Mouse (Mus musculus) midbrain, embryonic 10.5 days (tissue): ENCODE measurements around the gene Scn4a. TPM values are rescaled to one million over a fixed set of nuclear protein-coding genes. Genes with fewer than 3 reads are reported as not detected.

Source experiments
- DNase-seq: peaks from one replicate; pipeline ENCODE4 v3.0.0-alpha.2; 2017; ENCODE audit warnings: low spot score
- H3K27ac ChIP-seq: fragments of 300-500 bp; sonication (generic); replicated peaks from 2 replicates; pipeline ENCODE4 v1.5.1; 2016; ENCODE audit warnings: mild to moderate bottlenecking
- H3K27me3 ChIP-seq: fragments of 300-500 bp; sonication (generic); 2 replicates; pipeline ENCODE4 v1.6.1; 2016; ENCODE audit warnings: low read depth, mild to moderate bottlenecking; ENCODE audit not compliant: poor library complexity, severe bottlenecking
- H3K36me3 ChIP-seq: fragments of 300-500 bp; sonication (generic); 2 replicates; pipeline ENCODE4 v1.6.1; 2016; ENCODE audit warnings: mild to moderate bottlenecking, moderate library complexity
- H3K4me1 ChIP-seq: fragments of 300-500 bp; sonication (generic); 2 replicates; pipeline ENCODE4 v1.6.1; 2016
- H3K4me3 ChIP-seq: fragments of 300-500 bp; sonication (generic); 2 replicates; pipeline ENCODE4 v1.5.1; 2016; ENCODE audit warnings: mild to moderate bottlenecking, moderate library complexity
- H3K9me3 ChIP-seq: fragments of 300-500 bp; sonication (generic); replicated peaks from 2 replicates; pipeline ENCODE4 v1.6.1; 2016; ENCODE audit warnings: mild to moderate bottlenecking
- WGBS: fragments of 180-500 bp; shearing (Covaris S2); methylation state at CpG from one replicate; pipeline ENCODE4 v1.1.7; 2016; 5-methylcytosine and 5-hydroxymethylcytosine counted together
- polyA plus RNA-seq: library from polyadenylated mRNA; unstranded; fragments of >200 nt; fragmentation: Nextera tagmentation; extraction: Ambion mirVana; gene quantifications from 2 replicates; pipeline ENCODE4 v1.2.1, GENCODE M21; 2016

The Scn4a gene
- polyA plus RNA-seq, 1 experiment from 2014 or later, result 0.10 TPM

- Histone ChIP-seq H3K9me3 (no peaks in the 10 kb centered on the region), H3K36me3 (no peaks in the 10 kb centered on the region), H3K4me3 (no peak overlapping the region), H3K4me1 (peaks cover 32% of the 10 kb centered on the region), H3K27me3 (no peaks in the 10 kb centered on the region), H3K27ac (peak overlapping the region; percentile 33; the same call in 1 of the 2 replicates)
- peak; percentile 36 for DNase-seq
- 68% methylated on average over 8 of the region's 8 CpGs for WGBS
These were observed 27.4 kb downstream of the Scn4a start for GRCm38 (mm10) chr11:106325566-106326206.

- H3K27ac ChIP-seq, result peak overlapping the region; percentile 46
- no peaks in the 10 kb centered on the region for H3K9me3 ChIP-seq
- no peaks in the 10 kb centered on the region for H3K27me3 ChIP-seq
- 59% methylated on average over 5 of the region's 5 CpGs for WGBS
- no peak overlapping the region for H3K4me3 ChIP-seq
- no peak for DNase-seq
- peaks cover 32% of the 10 kb centered on the region for H3K4me1 ChIP-seq
- no peaks in the 10 kb centered on the region for H3K36me3 ChIP-seq
These were observed 28.2 kb downstream of the Scn4a start for GRCm38 (mm10) chr11:106324858-106325257.

DNA sequence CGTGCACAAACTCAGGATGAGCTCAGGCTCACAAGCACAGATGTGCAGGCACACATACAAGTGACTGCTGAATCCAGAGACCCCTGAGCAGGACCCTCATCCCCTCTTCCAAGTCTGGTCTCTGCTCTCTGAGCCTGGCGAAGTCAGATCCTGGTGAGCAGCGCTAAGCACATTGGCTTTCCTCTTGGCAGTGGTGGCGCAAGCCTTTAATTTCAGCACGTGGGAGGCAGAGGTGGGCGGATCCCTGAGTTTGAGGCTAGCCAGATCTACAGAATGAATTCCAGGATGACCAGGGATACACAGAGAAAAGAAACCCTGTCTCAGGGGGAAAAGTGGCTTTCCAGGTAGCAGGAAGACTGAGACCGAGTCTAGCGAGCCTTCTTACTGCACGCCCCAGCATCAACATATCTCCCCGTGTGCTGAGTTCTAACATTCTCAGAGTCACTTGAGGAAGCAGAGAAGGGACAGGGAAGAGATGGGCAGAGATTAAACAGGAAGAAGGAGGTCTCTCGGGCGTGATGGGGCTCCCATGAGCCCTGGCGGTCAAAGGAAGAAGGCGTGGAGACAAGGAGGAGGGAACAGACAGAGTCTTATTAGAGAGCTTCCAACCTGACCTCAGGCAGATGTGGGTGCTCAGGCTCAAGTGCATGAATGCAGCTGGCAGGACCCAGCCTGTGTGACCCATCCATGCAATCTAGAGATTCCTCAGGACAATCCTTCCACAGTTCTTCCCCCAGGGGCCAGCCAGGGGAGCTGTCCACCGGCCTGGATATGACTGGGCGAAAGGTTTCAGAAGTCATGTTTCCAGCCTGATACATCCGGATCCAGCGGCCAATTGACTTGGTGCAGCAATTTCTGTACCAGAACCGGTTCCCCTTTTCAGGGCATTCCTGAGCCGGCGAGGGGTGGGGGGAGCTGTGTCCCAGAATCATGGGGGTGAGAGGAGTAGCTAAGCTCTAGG is 34.4 kb downstream of the Scn4a start:
- Histone ChIP-seq H3K9me3 (no peaks in the 10 kb centered on the region), H3K36me3 (no peaks in the 10 kb centered on the region), H3K4me3 (no peak overlapping the region), H3K4me1 (peaks cover 9% of the 10 kb centered on the region; the same call in 1 of the 2 replicates), H3K27ac (no peak overlapping the region), H3K27me3 (no peaks in the 10 kb centered on the region)
- WGBS, result 78% methylated on average over 21 of the region's 21 CpGs
- no peak for DNase-seq

GRCm38 (mm10) chr11:106317801-106318200 is 35.3 kb downstream of the Scn4a start:
- H3K36me3 ChIP-seq, result no peaks in the 10 kb centered on the region
- no peak overlapping the region for H3K27ac ChIP-seq
- H3K4me3 ChIP-seq, result no peak overlapping the region
- peaks cover 9% of the 10 kb centered on the region; the same call in 1 of the 2 replicates for H3K4me1 ChIP-seq
- H3K27me3 ChIP-seq, result no peaks in the 10 kb centered on the region
- no peaks in the 10 kb centered on the region for H3K9me3 ChIP-seq
- no peak for DNase-seq
- WGBS, result 84% methylated on average over 7 of the region's 7 CpGs

- no peak overlapping the region for H3K4me3 ChIP-seq
- no peak overlapping the region for H3K27ac ChIP-seq
- H3K27me3 ChIP-seq, result no peaks in the 10 kb centered on the region
- peaks cover 9% of the 10 kb centered on the region; the same call in 1 of the 2 replicates for H3K4me1 ChIP-seq
- no peaks in the 10 kb centered on the region for H3K9me3 ChIP-seq
- 56% methylated on average over 1 of the region's 1 CpGs for WGBS
- DNase-seq, result no peak
- no peaks in the 10 kb centered on the region for H3K36me3 ChIP-seq
These were observed 36.7 kb downstream of the Scn4a start for GRCm38 (mm10) chr11:106316416-106316815.

DNA sequence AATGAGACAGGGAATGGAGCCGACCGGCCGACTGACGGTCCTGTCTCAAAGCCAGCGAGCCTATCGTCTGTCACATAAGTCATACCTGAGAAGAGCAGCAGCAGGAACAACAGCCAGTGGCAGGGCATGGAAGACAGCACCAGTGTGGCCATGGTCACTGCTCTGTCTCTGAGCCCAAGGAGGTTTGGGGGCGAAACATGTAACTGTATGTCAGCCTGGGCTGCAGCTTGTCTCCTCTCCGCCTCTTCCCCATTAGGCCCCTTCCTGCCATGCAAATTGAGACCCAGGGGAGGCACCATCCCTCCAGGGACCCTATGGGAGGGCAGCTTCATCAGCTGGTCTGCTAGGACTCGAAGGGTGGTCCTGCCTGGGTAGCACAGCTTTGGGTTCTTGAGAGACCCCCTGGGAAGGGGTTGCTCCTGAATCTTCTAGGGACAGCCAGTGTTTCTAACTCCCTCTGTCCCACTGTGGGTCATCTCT is 38.7 kb downstream of the Scn4a start, which contains the start of gene Cd79b:
Gene Cd79b, minus strand, starts transcription at position 430 of the 480 bp plus-strand sequence.
- Histone ChIP-seq H3K9me3 (no peaks in the 10 kb centered on the region), H3K4me1 (peaks cover 9% of the 10 kb centered on the region; the same call in 1 of the 2 replicates), H3K27me3 (no peaks in the 10 kb centered on the region), H3K27ac (0 out of 2 replicates have a peak within 1 kb of the TSS, but pooled peaks have one; percentile 13), H3K4me3 (0 out of 2 replicates have a peak within 1 kb of the TSS, but pooled peaks have one; percentile 1), H3K36me3 (no peaks in the 10 kb centered on the region)
- WGBS, result 73% methylated on average over 9 of the region's 9 CpGs
- DNase-seq, result no peak

DNA sequence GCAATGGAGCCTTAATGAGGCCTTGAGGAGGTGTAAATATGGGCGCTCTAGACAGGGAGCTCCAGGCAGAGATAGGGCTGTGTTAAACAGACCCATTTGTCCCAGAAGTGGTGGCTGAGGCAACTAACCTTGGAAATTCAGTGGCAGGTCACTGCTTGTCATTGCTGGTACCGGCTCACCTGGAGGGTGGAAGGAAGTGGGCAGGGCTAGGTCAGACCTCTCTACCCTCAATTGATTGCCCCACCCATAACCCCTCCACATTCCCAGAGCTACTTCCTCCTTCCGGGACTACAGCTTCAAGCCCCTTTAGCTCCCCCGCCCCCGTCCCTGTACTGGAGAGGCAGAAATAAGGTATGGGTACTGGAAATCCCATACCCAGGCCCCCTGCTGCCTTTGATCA is 39.6 kb downstream of the Scn4a start:
- H3K27ac ChIP-seq, result 0 out of 2 replicates have a peak overlapping the region, but pooled peaks have one; percentile 13

DNA sequence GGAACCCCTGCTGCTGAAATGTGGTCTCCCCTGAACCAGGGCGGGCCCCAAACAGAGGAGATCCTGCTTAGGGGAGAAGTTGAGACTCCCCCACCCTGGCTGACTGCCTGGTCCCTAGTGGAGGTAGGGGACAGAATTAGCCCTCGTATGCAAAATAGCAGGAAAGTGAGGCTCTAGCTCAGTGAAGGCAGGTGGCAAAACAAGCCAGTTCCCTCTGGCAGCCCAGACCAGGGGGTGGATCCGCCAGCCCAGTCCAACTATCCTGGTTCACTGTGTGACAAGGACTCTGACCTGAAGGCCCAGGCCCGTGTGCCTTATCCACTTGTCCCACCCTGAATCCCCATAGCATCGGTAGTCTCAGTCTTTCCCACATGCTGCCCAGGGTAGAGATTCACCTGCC is 43.0 kb downstream of the Scn4a start:
- Histone ChIP-seq H3K9me3 (no peaks in the 10 kb centered on the region), H3K36me3 (no peaks in the 10 kb centered on the region), H3K4me3 (no peak overlapping the region), H3K27ac (no peak overlapping the region), H3K27me3 (no peaks in the 10 kb centered on the region), H3K4me1 (peaks cover 5% of the 10 kb centered on the region; the same call in 1 of the 2 replicates)
- no peak for DNase-seq
- 71% methylated on average over 5 of the region's 5 CpGs for WGBS

More for the DNA sequence above, 39.6 kb downstream of the Scn4a start:
- WGBS, result 80% methylated on average over 5 of the region's 5 CpGs
- Histone ChIP-seq H3K9me3 (no peaks in the 10 kb centered on the region), H3K27me3 (no peaks in the 10 kb centered on the region), H3K4me3 (no peak overlapping the region), H3K36me3 (no peaks in the 10 kb centered on the region), H3K4me1 (peaks cover 8% of the 10 kb centered on the region; the same call in 1 of the 2 replicates)
- DNase-seq, result no peak

DNA sequence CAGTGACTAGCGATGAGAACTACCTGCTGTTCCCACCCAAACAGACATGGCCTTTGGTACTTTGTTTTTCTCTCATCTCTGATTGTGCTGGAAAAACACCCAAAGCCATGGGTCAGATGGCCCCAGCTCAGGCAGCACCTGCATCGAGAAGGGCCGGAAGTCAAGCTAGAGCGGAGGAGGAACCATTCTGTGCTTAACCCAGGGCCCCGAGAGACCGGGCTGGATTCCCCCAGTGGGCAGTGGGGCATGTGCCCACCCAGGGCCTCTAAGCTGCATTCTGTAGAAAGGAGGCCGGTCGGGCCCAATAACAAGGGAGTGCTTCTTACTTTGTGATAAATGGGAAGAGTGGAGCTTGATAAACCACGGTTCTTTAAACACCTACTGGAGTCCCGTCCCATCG is 44.9 kb downstream of the Scn4a start:
- no peaks in the 10 kb centered on the region for H3K9me3 ChIP-seq
- no peaks in the 10 kb centered on the region for H3K4me1 ChIP-seq
- no peak for DNase-seq
- no peaks in the 10 kb centered on the region for H3K27me3 ChIP-seq
- no peak overlapping the region for H3K4me3 ChIP-seq
- WGBS, result 81% methylated on average over 11 of the region's 11 CpGs
- no peak overlapping the region for H3K27ac ChIP-seq
- H3K36me3 ChIP-seq, result no peaks in the 10 kb centered on the region

- Histone ChIP-seq H3K27ac (no peak overlapping the region), H3K9me3 (no peaks in the 10 kb centered on the region), H3K27me3 (no peaks in the 10 kb centered on the region), H3K36me3 (no peaks in the 10 kb centered on the region), H3K4me3 (no peak overlapping the region), H3K4me1 (no peaks in the 10 kb centered on the region)
- no peak for DNase-seq
- 80% methylated on average over 5 of the region's 5 CpGs for WGBS
These were observed 45.7 kb downstream of the Scn4a start for GRCm38 (mm10) chr11:106307432-106307831.

DNA sequence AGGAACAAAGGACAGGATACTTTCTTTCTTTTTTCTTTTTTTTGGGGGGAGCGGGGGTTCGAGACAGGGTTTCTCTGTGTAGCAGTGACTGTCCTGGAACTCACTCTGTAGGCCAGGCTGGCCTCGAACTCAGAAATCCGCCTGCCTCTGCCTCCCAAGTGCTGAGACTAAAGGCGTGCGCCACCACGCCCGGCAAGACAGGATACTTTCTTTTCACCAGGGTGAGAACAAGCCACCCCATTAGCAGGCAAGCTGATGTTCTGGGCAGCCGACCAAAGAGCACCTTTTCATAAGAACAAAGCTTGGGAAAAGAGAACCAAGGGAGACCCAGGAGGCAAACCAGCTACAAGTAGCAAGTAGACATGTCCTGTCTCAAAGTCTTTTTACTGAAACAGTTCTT is 46.3 kb downstream of the Scn4a start:
- H3K36me3 ChIP-seq, result no peaks in the 10 kb centered on the region
- H3K27me3 ChIP-seq, result no peaks in the 10 kb centered on the region
- WGBS, result 84% methylated on average over 9 of the region's 9 CpGs
- H3K4me1 ChIP-seq, result no peaks in the 10 kb centered on the region
- no peaks in the 10 kb centered on the region for H3K9me3 ChIP-seq
- no peak for DNase-seq
- H3K4me3 ChIP-seq, result no peak overlapping the region
- no peak overlapping the region for H3K27ac ChIP-seq

DNA sequence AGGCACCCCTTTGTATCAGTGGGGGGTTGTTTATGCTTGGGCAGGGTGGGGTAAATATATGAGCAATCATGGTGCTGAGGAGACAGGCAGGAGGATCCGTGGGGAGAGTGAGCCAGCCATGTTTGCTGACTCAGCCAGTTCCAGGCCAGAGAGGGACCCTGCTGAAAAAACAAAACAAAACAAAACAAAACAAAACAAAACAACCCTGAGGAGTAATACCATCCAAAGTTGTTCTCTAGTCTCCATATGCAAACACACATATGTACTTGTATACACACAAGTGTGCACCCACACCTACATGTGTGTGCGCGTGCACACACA is 47.1 kb downstream of the Scn4a start:
- Histone ChIP-seq H3K9me3 (no peaks in the 10 kb centered on the region), H3K27ac (no peak overlapping the region), H3K36me3 (no peaks in the 10 kb centered on the region), H3K27me3 (no peaks in the 10 kb centered on the region), H3K4me1 (no peaks in the 10 kb centered on the region), H3K4me3 (no peak overlapping the region)
- 89% methylated on average over 3 of the region's 3 CpGs for WGBS
- DNase-seq, result no peak
